Mouse (Mus musculus): ENCODE results near the gene Gpr157.
"Not testable (repeated sequence)": the region's sequence is repeated elsewhere in the genome, so short reads cannot be mapped to it uniquely, and the experiment has no call there.

Gpr157 gene

GRCm38 (mm10) chr4:150087161-150087889 lies at the start of gene Gpr157:
Gene Gpr157, plus strand, starts transcription at chr4:150087365.
- peak; percentile 49 for DNase-seq (ENCODE audit: low spot score)

GRCm38 (mm10) chr4:150038533-150038932 lies 48.6 kb upstream of the Gpr157 start:
- DNase-seq (ENCODE audit: low spot score) = no peak

GRCm38 (mm10) chr4:150040003-150040581 lies 47.1 kb upstream of the Gpr157 start:
- DNase-seq (ENCODE audit: low spot score) = no peak

- not testable (repeated sequence) for DNase-seq (ENCODE audit: low spot score)
Observed at GRCm38 (mm10) chr4:150040856-150041255, 46.3 kb upstream of the Gpr157 start.

- DNase-seq (ENCODE audit: low spot score) = no peak
Observed at GRCm38 (mm10) chr4:150041346-150042110, 45.6 kb upstream of the Gpr157 start.

GRCm38 (mm10) chr4:150043591-150043990 lies 43.6 kb upstream of the Gpr157 start:
- no peak for DNase-seq (ENCODE audit: low spot score)

GRCm38 (mm10) chr4:150048038-150048437 lies 39.1 kb upstream of the Gpr157 start:
- no peak for DNase-seq (ENCODE audit: low spot score)

GRCm38 (mm10) chr4:150048478-150049156 lies 38.5 kb upstream of the Gpr157 start:
- DNase-seq (ENCODE audit: low spot score) = no peak

- DNase-seq (ENCODE audit: low spot score) = no peak
Observed at GRCm38 (mm10) chr4:150049157-150049513, 38.0 kb upstream of the Gpr157 start.

GRCm38 (mm10) chr4:150049564-150050226 lies 37.5 kb upstream of the Gpr157 start:
- no peak for DNase-seq (ENCODE audit: low spot score)

- DNase-seq (ENCODE audit: low spot score) = no peak
Observed at GRCm38 (mm10) chr4:150051514-150051913, 35.7 kb upstream of the Gpr157 start.

GRCm38 (mm10) chr4:150052380-150052779 lies 34.8 kb upstream of the Gpr157 start:
- DNase-seq (ENCODE audit: low spot score) = no peak

GRCm38 (mm10) chr4:150056171-150056570 lies 31.0 kb upstream of the Gpr157 start:
- no peak for DNase-seq (ENCODE audit: low spot score)

GRCm38 (mm10) chr4:150057722-150058121 lies 29.4 kb upstream of the Gpr157 start:
- DNase-seq (ENCODE audit: low spot score) = no peak

- DNase-seq (ENCODE audit: low spot score) = no peak
Observed at GRCm38 (mm10) chr4:150059841-150060468, 27.2 kb upstream of the Gpr157 start.

- no peak for DNase-seq (ENCODE audit: low spot score)
Observed at GRCm38 (mm10) chr4:150060469-150061170, 26.5 kb upstream of the Gpr157 start.

- DNase-seq (ENCODE audit: low spot score) = no peak
Observed at GRCm38 (mm10) chr4:150061432-150062225, 25.5 kb upstream of the Gpr157 start.

- DNase-seq (ENCODE audit: low spot score) = no peak
Observed at GRCm38 (mm10) chr4:150066706-150067323, 20.4 kb upstream of the Gpr157 start.

GRCm38 (mm10) chr4:150068216-150068615 lies 18.9 kb upstream of the Gpr157 start:
- DNase-seq (ENCODE audit: low spot score) = no peak

- no peak for DNase-seq (ENCODE audit: low spot score)
Observed at GRCm38 (mm10) chr4:150070136-150070535, 17.0 kb upstream of the Gpr157 start.
